Mouse (Mus musculus) neural tube, embryonic 11.5 days (tissue): ENCODE measurements at regions not wholly inside any gene's neighbourhood (a gene's known extent, or its start where the extent isn't known, plus 50 kb on each side); places are given as distances from the start of the nearest gene placed in this dataset.

Experiments
- ATAC-seq: fragments of 200-750 bp; cut with Nextera tagmentation; 2 replicates; pipeline ENCODE4 v1.8.0; 2017; ENCODE audit warnings: moderate number of reproducible peaks, mild to moderate bottlenecking, moderate TSS enrichment, moderate library complexity; ENCODE audit not compliant: insufficient read depth, low FRiP score, low TSS enrichment
- DNase-seq: peaks from one replicate; pipeline ENCODE4 v3.0.0-alpha.2; 2015; ENCODE audit warnings: low spot score
- H3K27ac ChIP-seq: fragments of 300-500 bp; sonication (generic); 2 replicates; pipeline ENCODE4 v1.5.1; 2014; ENCODE audit warnings: low read depth, mild to moderate bottlenecking, low read length
- H3K27me3 ChIP-seq: fragments of 300-500 bp; sonication (generic); 2 replicates; pipeline ENCODE4 v1.6.1; 2014; ENCODE audit warnings: mild to moderate bottlenecking, low read length, mixed read lengths; ENCODE audit not compliant: control insufficient read depth, insufficient read depth
- H3K36me3 ChIP-seq: fragments of 300-500 bp; sonication (generic); 2 replicates; pipeline ENCODE4 v1.6.1; 2014; ENCODE audit warnings: mild to moderate bottlenecking, low read length, moderate library complexity, mixed read lengths; ENCODE audit not compliant: control insufficient read depth, insufficient read depth
- H3K4me1 ChIP-seq: fragments of 300-500 bp; sonication (generic); 2 replicates; pipeline ENCODE4 v1.6.1; 2014; ENCODE audit warnings: low read length, mixed read lengths; ENCODE audit not compliant: control insufficient read depth, insufficient read depth
- H3K4me2 ChIP-seq: fragments of 300-500 bp; sonication (generic); 2 replicates; pipeline ENCODE4 v1.6.1; 2014; ENCODE audit warnings: low read depth, mild to moderate bottlenecking, moderate library complexity
- H3K4me3 ChIP-seq: fragments of 300-500 bp; sonication (generic); 2 replicates; pipeline ENCODE4 v1.5.1; 2014; ENCODE audit warnings: low read depth, low read length
- H3K9ac ChIP-seq: fragments of 300-500 bp; sonication (generic); 2 replicates; pipeline ENCODE4 v1.6.1; 2014; ENCODE audit warnings: mild to moderate bottlenecking, low read length
- H3K9me3 ChIP-seq: fragments of 300-500 bp; sonication (generic); 2 replicates; pipeline ENCODE4 v1.6.1; 2016; ENCODE audit warnings: low read length; ENCODE audit not compliant: control insufficient read depth
- WGBS: fragments of 180-500 bp; shearing (Covaris S2); extraction: QIAGEN DNeasy Blood & Tissue Kit; methylation state at CpG from one replicate; pipeline ENCODE4 v1.1.7; 2014; 5-methylcytosine and 5-hydroxymethylcytosine counted together

- WGBS, result 97% methylated on average over 1 of the region's 1 CpGs
- H3K9ac ChIP-seq, result no peak overlapping the region
- H3K9me3 ChIP-seq, result no peaks in the 10 kb centered on the region
Measured at GRCm38 (mm10) chr4:73467982-73468565, 63.2 kb upstream of the Gm11487 start.

More at GRCm38 (mm10) chr4:73467982-73468565, 63.2 kb upstream of the Gm11487 start:
- ATAC-seq (no peak), DNase-seq (no peak)
- H3K4me3 ChIP-seq, result no peak overlapping the region
- no peaks in the 10 kb centered on the region for H3K27me3 ChIP-seq
- H3K27ac ChIP-seq, result no peak overlapping the region
- no peaks in the 10 kb centered on the region for H3K36me3 ChIP-seq
- no peak overlapping the region for H3K4me2 ChIP-seq
- H3K4me1 ChIP-seq, result no peaks in the 10 kb centered on the region
